Mouse (Mus musculus) neutrophil, adult 5-6 weeks (primary cell): ENCODE measurements around the gene Mettl1. TPM values are rescaled to one million over a fixed set of nuclear protein-coding genes. Genes with fewer than 3 reads are reported as not detected.
"Not testable (repeated sequence)": the region's sequence is repeated elsewhere in the genome, so short reads cannot be mapped to it uniquely, and the experiment has no call there.

Experiments used
- ATAC-seq: fragments of 151-379, 151-347 bp; 2 replicates; pipeline ENCODE4 v1.8.0; 2017; ENCODE audit warnings: mild to moderate bottlenecking, moderate TSS enrichment; ENCODE audit not compliant: insufficient number of reproducible peaks, poor library complexity, low FRiP score, severe bottlenecking; ENCODE audit errors: extremely low read depth
- total RNA-seq: library from RNA; stranded (forward); fragments of 200-1000 nt; gene quantifications from 2 replicates; pipeline ENCODE4 v1.2.3, GENCODE M21; 2017

Gene Mettl1
- total RNA-seq, 1 experiment from 2014 or later, result 8.3 TPM

GRCm38 (mm10) chr10:127041774-127042338, 642 bp downstream of the Mettl1 start:
- ATAC-seq, result peak; percentile 65

GRCm38 (mm10) chr10:127042468-127043115, 1.4 kb downstream of the Mettl1 start:
- no peak for ATAC-seq

GRCm38 (mm10) chr10:127043187-127043586, 2.0 kb downstream of the Mettl1 start:
- no peak for ATAC-seq

GRCm38 (mm10) chr10:127047954-127048353, 6.7 kb downstream of the Mettl1 start, which contains the start of gene Cyp27b1:
Gene Cyp27b1 (plus strand): TSS chr10:127048250.
- no peak for ATAC-seq

- ATAC-seq, result no peak
Measured at GRCm38 (mm10) chr10:127048608-127049394, 7.6 kb downstream of the Mettl1 start.

- ATAC-seq, result peak; percentile 33; the same call in 1 of the 2 replicates
Measured at GRCm38 (mm10) chr10:127049395-127050118, 8.3 kb downstream of the Mettl1 start.

GRCm38 (mm10) chr10:127050119-127050474, 8.9 kb downstream of the Mettl1 start:
- no peak for ATAC-seq

GRCm38 (mm10) chr10:127054646-127055045, 13.4 kb downstream of the Mettl1 start:
- ATAC-seq, result no peak

- 0 out of 2 replicates have a peak, but pooled peaks have one; percentile 5 for ATAC-seq
Measured at GRCm38 (mm10) chr10:127055406-127055805, 14.2 kb downstream of the Mettl1 start.

GRCm38 (mm10) chr10:127056490-127056889, 15.3 kb downstream of the Mettl1 start:
- ATAC-seq, result no peak

GRCm38 (mm10) chr10:127058161-127058560, 16.9 kb downstream of the Mettl1 start:
- peak; percentile 65 for ATAC-seq

- no peak for ATAC-seq
Measured at GRCm38 (mm10) chr10:127058708-127059107, 17.5 kb downstream of the Mettl1 start.

- ATAC-seq, result no peak
Measured at GRCm38 (mm10) chr10:127059174-127059967, 18.2 kb downstream of the Mettl1 start.

GRCm38 (mm10) chr10:127059968-127060916, 19.0 kb downstream of the Mettl1 start, which contains the start of gene March9:
Gene March9 (minus strand): TSS chr10:127060184.
- ATAC-seq, result peak; percentile 32

GRCm38 (mm10) chr10:127061085-127061484, 19.9 kb downstream of the Mettl1 start:
- ATAC-seq, result no peak

- ATAC-seq, result no peak
Measured at GRCm38 (mm10) chr10:127061513-127061912, 20.3 kb downstream of the Mettl1 start.

- ATAC-seq, result not testable (repeated sequence)
Measured at GRCm38 (mm10) chr10:127062101-127062500, 20.9 kb downstream of the Mettl1 start.
